Mouse (Mus musculus): ENCODE data around the gene Elp4.
A peak's percentile ranks its signal among the peaks of the same experiment; 100 is the strongest.

Elp4 gene

DNA sequence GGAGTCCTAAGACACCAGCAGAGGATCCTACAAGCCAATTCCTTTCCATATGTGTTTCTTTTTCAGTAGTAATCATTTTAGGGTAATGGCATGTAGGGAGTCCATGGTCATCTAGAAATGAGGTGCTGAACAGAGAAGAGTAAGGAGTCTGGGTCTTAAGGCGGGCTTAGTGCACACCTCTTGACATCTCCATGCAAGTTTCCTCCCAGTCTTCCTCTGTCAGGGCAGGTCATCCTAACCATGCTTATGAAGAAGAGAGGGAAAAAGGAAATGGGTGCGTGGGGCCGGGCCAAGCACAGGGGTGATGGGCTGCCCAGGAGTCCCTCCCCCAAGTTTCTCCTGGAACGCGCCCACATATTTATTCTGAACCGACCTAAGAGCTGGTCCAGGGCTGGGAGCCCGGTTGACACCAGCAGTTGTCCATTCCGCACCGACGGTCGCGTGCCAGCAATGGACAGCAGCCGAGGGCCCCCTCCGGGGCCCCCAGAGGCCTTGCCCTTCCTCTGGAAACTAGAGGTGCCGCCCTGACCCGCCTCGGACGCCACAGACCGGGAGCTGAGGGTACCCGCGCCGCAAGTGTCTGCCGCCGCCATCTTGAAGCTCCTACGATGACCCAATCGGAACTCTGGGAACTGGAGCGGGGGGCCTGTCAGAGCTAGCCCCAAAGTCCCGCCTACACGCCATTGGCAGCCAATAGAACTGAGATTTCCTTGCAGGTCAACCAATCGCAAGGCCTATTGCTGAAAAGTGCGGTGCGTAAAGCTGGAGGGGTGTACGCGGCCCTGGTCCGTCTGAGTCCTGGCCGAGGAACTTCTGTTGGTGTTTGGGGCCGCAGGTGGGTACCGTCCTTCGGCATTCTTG, at the start of gene Elp4, which contains the start of gene Immp1l:
Gene Elp4, minus strand, starts transcription at position 669 of the 861 bp plus-strand sequence.
Gene Immp1l, plus strand, starts transcription at position 743 of the 861 bp plus-strand sequence.
- DNase-seq, result peak; percentile 98

DNA sequence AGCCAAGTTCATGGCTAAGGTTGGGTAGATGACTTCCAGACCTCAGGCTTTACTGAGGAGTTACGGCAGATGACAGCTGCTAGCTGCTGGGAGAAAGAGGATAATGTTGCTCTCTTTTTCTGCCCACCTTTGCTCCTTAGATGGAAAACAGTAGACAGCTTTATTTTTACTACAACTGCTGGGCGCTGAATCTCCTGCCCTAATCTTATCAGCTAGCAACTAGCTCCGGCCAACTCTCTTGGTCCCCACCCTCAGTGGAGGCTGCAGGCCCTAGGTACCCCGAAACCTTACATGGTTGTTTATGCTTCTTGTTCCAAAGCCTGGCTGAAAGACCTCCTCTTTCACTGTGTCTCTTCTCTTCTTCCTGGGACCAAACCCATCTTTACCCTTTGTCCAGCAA, 49.5 kb upstream of the Elp4 start:
- DNase-seq, result no peak

GRCm38 (mm10) chr2:105951350-105951940, 47.1 kb upstream of the Elp4 start:
- no peak for DNase-seq

DNA sequence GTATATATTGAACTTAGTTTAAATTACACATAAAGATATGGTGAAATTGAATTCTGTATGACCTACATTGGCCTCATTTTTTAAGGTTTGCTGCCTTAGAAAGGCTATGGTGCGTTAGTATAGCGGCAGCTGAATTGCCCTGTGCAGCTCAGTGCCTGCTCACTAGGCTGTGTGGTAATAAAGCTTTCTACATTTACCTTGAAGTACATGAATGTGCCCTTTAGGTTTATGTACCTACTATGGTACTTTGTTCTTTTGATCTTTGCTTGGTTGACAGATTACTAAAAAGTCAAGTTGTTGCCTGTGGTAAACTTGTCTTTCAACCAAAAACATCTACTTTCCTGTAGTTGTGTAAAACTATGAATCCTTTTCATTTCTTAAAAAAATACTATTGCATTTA, 45.8 kb upstream of the Elp4 start:
- DNase-seq, result no peak

- no peak for DNase-seq
These were observed 13.4 kb upstream of the Elp4 start for GRCm38 (mm10) chr2:105917623-105918346.

DNA sequence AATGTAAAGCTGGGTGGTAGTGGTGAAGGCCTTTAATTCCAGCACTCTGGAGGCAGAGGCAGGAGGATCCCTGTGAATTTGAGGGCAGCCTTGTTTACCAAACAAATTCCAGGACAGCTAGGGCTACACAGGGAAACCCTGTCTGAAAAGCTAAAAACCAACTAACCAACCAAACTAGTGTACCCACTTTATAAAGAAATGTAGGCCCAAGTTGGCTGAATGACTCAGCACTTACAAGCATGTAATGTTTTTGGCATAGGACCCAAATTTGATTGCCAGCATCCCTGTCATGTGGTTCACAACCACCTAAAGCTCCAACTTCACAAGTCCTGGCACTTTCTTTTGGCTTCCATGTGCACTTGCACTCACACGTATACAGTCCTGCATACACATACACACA, 12.3 kb upstream of the Elp4 start:
- no peak for DNase-seq

DNA sequence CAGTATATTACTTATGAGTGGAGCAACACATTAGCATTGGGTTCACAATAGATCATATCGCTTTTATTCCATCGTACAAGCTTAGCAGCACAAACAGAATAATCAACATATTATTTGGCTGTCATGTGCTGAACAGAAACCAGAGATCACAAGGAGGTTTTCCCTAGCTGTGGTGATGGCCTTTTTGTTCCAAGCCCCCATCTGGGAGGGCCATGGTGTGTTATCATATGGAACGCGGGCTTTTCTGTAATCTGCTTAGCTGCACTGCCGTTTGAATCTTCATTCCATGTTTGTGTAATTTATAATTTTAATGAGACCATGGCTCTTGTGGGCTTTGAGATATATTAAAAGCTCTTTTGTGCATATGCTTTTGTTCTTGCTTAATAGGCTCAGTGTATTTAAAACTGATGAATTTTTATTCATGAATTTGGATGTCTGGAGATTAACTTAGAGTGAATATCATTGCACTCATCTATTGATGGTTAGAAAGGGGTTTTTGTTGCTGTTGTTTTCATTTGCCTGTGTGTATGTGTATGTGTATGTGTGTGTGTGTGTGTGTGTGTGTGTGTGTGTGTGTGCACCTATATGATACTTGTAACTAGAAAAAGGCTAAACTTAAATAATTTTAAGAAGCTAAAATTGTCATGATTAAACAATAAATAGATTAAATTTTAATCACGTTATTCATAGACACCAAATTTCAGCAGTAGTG, 9.4 kb upstream of the Elp4 start:
- no peak for DNase-seq

DNA sequence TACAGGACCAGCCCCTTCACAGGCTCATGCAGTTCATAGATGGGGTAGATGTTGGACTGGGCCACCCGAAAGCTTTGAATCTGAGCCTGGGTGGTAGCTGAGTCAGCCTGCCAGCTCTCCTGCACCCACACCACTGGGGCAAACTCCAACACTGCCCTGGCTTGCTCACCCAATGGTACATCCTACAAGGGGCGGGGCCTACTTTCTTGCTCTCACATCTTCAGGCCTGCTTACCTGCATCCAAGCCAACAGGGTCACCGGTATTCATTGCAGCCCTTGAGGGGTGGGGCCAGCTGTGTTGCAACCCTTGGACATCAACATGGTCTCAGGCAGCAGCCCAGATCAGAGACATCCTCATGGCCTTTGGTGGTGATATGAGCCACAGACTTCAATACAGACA, 6.2 kb upstream of the Elp4 start:
- no peak for DNase-seq

DNA sequence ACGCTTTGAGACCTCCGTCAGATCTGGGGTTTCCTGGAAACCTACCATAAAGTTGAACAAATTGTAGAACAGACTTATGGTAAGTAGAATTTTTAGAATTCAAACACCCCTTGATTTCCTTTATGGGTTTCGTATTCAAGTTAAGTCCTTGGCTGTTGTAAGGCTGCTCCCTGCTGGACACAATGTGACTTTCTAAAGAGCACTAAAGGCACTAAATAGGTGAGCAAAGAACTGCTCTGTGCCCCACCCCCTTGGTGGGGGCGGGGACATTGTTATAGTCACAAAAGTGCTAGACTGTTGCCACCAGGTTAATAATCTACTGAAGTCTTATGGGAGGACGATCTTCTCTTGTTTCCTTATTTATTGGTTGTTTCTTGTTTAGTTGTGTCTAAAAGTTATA, 4.0 kb upstream of the Elp4 start:
- DNase-seq, result no peak

- no peak for DNase-seq
These were observed 388 bp upstream of the Elp4 start for GRCm38 (mm10) chr2:105904757-105905146.

DNA sequence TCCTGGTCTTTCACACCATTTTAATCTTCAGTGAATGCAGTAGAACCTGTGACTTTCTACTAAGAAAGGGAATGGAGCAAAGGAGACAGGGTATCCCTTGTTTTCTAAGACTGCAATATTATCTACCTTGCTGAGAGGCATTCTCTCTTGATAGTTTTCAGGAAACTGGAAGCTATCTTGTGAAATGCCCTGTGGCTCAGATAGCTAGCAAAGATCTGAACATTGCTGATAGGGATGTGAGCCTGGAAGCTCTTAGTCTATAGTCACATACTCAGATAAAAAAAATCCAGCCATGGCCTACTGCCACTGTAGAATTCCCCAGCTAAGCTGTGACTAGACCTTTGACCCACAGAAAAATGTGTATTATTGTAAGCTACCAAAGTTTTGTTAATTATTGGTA, 13.5 kb downstream of the Elp4 start:
- DNase-seq, result no peak

- DNase-seq, result no peak
These were observed 31.0 kb downstream of the Elp4 start for GRCm38 (mm10) chr2:105873403-105873802.

GRCm38 (mm10) chr2:105854740-105855139, 49.6 kb downstream of the Elp4 start:
- DNase-seq, result peak; percentile 9

GRCm38 (mm10) chr2:105852971-105853370, 51.4 kb downstream of the Elp4 start:
- DNase-seq, result no peak

GRCm38 (mm10) chr2:105851714-105852293, 52.6 kb downstream of the Elp4 start:
- DNase-seq, result no peak

DNA sequence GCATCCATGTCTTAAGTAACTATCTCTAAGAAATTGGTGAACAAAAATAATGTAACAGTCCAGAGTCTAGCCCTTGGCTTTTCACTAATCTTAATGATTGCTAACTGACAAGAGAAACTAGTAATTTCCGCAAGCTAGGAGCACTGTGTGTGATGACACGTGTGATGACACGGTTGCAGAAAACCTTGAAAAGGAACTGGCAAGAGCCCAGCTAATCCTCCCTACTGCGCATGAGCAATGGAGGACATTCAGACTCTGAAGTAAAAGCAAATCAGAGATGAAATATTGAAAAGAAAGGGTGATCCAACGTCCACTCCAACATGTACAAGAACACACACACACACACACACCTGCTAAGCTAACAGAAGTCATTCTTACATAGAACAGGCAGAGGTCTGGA, 61.2 kb downstream of the Elp4 start:
- DNase-seq, result no peak

GRCm38 (mm10) chr2:105817965-105818364, 86.4 kb downstream of the Elp4 start:
- DNase-seq, result no peak

DNA sequence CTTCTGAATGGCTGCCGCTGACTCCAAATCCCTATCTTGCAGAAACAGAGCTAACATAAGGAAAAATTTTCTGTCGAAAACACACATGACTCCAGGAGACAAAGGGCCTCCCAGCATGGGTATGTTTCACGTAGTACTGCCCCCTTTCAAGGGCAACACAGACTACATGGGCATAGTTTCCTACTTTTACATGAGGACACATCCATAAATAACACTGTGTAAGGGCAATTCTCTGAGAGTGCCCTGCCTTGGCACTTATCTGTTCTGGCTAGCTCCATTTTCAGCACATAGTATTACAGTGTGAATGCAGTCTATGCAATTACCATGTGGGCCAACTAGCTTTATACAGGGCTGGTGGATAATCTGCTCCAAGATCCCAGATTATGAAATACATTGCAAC, 89.2 kb downstream of the Elp4 start:
- no peak for DNase-seq

DNA sequence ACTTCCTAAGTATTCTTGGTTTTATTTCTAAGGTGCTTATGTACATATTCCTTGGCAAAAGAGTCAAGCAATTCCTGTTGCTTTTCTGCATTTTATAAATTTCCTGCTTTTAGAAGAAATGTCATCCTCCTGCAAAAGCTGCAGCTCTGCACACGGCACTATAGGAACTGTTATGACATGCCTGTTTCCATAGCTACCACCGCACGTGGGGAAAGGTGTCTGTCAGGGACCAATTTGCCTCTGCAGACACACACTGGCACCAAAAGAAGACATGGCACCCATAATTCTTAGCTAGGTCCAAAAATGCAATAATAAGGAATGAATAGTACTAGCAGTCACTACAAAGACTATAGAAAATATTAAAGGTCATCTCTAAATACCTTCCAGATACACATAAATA, 91.3 kb downstream of the Elp4 start:
- DNase-seq, result no peak

- DNase-seq, result no peak
These were observed 94.1 kb downstream of the Elp4 start for GRCm38 (mm10) chr2:105810286-105810685.

GRCm38 (mm10) chr2:105806571-105806970, 97.8 kb downstream of the Elp4 start:
- DNase-seq, result no peak

DNA sequence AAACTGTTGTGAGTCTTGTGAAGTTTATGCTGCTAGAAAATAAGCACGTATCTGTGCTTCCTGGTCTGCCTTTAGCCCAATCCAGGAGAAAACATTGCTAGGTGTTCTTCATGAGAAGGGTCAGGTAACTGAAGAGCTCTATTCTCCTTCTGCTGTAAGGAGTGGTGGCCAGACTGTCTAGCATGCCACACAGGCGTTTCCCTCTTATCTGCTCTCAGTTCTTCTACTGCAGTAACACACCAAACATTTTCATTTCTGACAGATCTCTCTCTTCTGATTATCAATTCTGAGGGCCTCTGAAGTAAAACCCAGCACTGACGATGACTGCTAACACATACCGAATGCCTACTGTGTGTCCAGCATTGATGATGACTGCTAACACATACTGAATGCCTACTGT, 98.3 kb downstream of the Elp4 start:
- DNase-seq, result no peak

GRCm38 (mm10) chr2:105805210-105805609, 99.2 kb downstream of the Elp4 start:
- DNase-seq, result no peak

Measured in right cerebral cortex, postnatal 25 days (tissue).